Mouse (Mus musculus) G1E-ER4 (cell line): ENCODE data around the gene Usp29. TPM values are rescaled to one million over a fixed set of nuclear protein-coding genes. Genes with fewer than 3 reads are reported as not detected.

Experiments
- GATA1 ChIP-seq: IDR thresholded peaks from one replicate; pipeline ENCODE4 v1.8.0; 2012; ENCODE audit warnings: low read length, inconsistent platforms
- polyA plus RNA-seq: library from polyadenylated mRNA; stranded (reverse); fragments of >175 nt; gene quantifications from 2 replicates; pipeline ENCODE4 v1.2.3, GENCODE M21; 2012

The Usp29 gene
- polyA plus RNA-seq, 1 experiment, result 0.13 TPM

GRCm38 (mm10) chr7:6749196-6749595 is 18.8 kb downstream of the Usp29 start:
- TF ChIP-seq GATA1, result no peak

- no peak for TF ChIP-seq GATA1
Observed at GRCm38 (mm10) chr7:6753440-6753839, 23.1 kb downstream of the Usp29 start.

- no peak for TF ChIP-seq GATA1
Observed at GRCm38 (mm10) chr7:6756777-6757291, 26.5 kb downstream of the Usp29 start.

GRCm38 (mm10) chr7:6759698-6760097 is 29.3 kb downstream of the Usp29 start:
- no peak for TF ChIP-seq GATA1

GRCm38 (mm10) chr7:6760170-6760569 is 29.8 kb downstream of the Usp29 start:
- no peak for TF ChIP-seq GATA1

GRCm38 (mm10) chr7:6765240-6765639 is 34.9 kb downstream of the Usp29 start:
- no peak for TF ChIP-seq GATA1

GRCm38 (mm10) chr7:6770286-6770685 is 39.9 kb downstream of the Usp29 start:
- TF ChIP-seq GATA1, result no peak

- TF ChIP-seq GATA1, result no peak
Observed at GRCm38 (mm10) chr7:6776314-6777059, 46.1 kb downstream of the Usp29 start.

- TF ChIP-seq GATA1, result no peak
Observed at GRCm38 (mm10) chr7:6777107-6777506, 46.7 kb downstream of the Usp29 start.

GRCm38 (mm10) chr7:6777689-6778088 is 47.3 kb downstream of the Usp29 start:
- no peak for TF ChIP-seq GATA1

GRCm38 (mm10) chr7:6779172-6779571 is 48.8 kb downstream of the Usp29 start:
- no peak for TF ChIP-seq GATA1

GRCm38 (mm10) chr7:6781541-6781940 is 51.2 kb downstream of the Usp29 start:
- no peak for TF ChIP-seq GATA1

- no peak for TF ChIP-seq GATA1
Observed at GRCm38 (mm10) chr7:6784340-6785073, 54.1 kb downstream of the Usp29 start.

GRCm38 (mm10) chr7:6787000-6787399 is 56.6 kb downstream of the Usp29 start:
- TF ChIP-seq GATA1, result no peak

GRCm38 (mm10) chr7:6788101-6788500 is 57.7 kb downstream of the Usp29 start:
- TF ChIP-seq GATA1, result no peak

GRCm38 (mm10) chr7:6791286-6792065 is 61.1 kb downstream of the Usp29 start:
- TF ChIP-seq GATA1, result no peak
